Mouse (Mus musculus): Measurements from ENCODE around the gene 2210407C18Rik.

Gene 2210407C18Rik

DNA sequence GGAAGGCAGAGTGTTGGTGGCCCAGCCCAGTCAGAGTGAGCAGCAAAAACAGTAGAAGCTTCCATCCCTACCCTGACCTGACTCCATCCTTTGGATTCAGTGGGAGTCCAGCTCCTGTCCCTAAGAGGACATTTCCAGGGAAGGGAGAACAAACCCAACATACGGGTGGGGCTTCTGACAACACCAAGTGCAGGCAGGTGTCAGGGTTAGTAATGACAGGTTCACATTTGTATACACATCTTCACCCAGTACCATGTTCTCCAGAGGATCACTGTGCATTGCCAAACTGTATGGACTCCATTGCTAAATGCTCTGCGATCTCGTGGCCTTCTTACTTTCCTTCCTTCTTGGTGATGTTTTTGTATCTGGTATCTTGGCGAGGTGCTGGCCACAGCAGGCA is at the start of gene 2210407C18Rik:
Gene 2210407C18Rik, minus strand, starts transcription at position 101 of the 400 bp plus-strand sequence.
- DNase-seq: no peak

DNA sequence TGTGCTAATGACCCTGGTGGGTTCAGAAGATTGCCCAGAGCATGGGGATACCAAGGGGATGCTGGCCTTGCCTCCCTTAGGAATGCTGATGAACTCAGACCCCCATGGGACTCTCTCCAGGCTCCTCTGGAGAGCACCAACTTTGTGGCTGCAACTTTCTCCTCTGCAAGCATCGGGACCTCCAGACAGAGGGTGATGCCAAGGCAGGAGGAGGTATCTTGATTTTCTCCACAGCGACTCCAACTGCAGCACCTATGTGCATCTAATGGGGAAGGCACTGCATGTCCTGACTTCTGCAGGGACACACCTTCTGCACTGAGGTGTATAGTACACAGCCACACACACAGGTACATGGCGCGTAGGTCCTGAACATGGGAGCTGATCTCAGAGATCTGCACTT is 42.7 kb upstream of the 2210407C18Rik start, which contains the start of gene Olfr322:
Gene Olfr322, plus strand, starts transcription at position 187 of the 400 bp plus-strand sequence.
- no peak for DNase-seq

DNA sequence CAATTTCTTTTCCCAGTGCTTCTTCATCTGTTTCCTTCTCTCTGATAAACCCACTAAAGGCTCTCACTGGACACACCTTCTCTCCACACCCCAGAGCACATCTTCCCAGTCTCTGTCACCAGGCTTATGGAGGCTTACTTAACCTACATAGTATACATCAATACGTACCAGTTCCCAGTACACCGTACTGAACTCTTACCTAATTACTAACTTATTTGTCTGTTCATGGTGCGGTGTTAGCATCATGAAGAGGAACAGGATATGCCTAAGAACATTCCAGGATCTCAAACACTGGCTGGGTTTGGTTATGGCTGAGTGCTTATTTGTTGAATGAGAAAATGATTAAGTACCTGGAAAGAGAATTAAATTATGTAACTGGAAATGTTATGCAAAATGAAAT is 39.3 kb upstream of the 2210407C18Rik start:
- DNase-seq: no peak

DNA sequence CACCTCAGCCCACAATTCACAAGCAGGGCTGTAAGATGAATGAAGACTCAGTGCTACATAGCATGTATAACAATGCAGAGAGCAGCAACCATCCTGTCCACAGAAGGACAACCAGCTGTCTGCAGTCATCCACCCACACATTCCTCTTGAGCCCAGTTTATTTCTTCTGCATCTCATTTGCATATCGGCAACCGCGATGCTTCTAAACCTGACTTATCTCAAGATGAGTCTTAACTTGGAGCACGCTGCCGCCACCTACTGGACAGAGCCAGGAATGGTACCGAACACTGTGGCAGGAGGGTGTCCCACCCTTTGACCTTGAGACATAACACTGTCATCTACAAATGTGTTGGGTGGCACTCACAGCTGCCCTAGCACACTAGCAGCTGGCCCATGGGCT is 27.5 kb upstream of the 2210407C18Rik start:
- DNase-seq: peak; percentile 18

DNA sequence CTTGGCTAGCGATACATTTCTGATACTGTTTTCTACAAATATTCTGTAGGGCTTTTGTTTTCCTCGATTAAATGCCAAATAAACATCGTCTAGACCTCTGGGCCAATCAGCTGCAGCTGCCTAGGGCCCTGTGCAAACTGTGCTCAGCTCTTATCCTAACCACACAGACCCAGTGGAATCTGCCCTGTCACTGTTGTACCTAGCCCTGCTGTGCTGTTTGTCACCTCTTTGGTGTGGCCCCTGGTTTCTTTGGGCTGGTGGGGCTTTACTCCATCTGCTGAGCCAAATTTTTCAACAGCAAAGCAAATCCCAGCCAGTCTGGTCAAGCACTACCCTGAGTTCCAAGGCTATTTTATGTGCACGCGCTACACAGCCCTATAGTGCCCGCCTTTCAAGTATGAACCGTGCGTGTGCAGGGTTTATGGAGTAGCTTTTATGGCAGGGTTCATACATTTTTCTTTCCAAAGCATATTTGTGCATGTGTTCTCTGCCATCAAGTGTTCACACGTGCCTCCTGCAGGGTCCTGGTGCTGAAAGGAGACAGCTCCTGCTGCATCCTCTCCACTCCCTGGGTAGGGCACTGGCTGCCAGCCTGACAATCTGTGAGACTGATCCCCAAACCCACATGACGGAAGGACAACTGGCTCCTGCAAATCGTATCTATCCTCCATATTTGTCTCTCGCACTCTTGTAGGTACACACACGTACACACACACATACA is 25.9 kb upstream of the 2210407C18Rik start:
- DNase-seq: no peak

DNA sequence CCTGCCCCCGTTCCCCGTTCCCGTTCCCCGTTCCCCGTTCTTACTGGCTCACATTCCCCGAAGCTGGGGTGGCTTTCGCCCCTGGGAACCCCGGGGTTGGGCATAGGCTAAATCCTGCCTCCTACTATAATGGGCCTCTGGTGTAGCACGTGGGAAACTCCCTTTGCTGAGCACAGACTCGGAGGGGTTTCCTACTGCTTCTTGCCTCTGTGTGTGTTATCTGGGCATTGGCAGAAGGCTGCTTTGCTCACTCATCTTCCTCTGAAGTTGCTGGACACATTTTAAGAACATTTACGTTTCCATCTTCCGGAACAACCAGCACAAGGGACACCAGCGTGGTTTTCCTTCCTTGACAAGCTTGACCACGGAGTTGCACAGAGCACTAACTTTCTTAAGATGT is 25.2 kb upstream of the 2210407C18Rik start:
- no peak for DNase-seq

DNA sequence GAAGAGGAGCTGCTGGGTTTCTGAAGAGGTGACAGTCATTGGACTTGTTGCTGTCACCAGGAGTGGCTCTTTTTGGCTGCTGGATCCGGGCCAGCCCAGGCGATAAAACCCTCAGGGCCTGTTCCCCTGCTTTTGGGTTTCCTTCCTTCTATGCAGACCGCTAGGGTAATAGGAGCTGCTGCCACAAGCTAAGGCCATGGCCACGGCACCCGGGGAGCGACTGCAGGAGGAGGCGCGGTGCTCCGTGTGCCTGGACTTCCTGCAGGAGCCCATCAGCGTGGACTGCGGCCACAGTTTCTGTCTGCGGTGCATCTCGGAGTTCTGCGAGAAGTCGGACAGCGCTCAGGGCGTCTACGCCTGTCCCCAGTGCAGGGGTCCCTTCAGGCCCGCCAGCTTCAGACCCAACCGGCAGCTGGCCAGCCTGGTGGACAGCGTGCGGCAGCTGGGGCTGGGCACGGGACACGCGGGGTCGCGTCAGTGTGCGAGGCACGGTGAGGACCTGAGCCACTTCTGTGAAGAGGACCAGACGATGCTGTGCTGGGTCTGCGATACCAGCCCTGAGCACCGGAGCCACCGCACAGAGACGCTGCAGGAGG is 24.5 kb upstream of the 2210407C18Rik start, which contains the start of gene Trim58:
Gene Trim58, plus strand, starts transcription at position 194 of the 596 bp plus-strand sequence.
- no peak for DNase-seq

DNA sequence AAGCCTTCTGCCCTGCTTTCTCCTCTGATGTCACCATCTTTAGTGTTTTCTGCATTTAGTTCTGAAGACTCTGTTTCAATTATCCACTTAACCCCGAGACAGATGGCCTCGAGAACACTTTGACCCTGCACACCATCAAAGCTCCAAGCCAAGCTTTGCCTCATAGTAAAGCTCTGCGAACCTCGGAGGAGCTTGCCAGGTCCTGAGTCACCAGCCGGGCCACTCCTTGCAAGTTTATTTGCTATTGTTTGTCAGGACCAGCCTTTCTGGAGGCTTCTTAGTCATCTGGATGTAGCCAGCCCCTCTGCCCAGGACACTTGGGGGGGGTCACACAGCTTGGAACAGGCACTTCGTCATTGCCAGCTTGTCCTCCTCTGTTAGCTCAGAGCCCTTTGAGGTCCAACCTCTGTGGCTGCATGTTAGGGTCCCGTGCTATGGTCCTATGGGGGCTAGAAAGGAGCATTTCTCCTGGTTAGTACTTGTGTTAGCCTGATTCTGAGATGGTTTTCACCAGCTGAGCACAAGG is 22.4 kb upstream of the 2210407C18Rik start:
- DNase-seq: no peak

DNA sequence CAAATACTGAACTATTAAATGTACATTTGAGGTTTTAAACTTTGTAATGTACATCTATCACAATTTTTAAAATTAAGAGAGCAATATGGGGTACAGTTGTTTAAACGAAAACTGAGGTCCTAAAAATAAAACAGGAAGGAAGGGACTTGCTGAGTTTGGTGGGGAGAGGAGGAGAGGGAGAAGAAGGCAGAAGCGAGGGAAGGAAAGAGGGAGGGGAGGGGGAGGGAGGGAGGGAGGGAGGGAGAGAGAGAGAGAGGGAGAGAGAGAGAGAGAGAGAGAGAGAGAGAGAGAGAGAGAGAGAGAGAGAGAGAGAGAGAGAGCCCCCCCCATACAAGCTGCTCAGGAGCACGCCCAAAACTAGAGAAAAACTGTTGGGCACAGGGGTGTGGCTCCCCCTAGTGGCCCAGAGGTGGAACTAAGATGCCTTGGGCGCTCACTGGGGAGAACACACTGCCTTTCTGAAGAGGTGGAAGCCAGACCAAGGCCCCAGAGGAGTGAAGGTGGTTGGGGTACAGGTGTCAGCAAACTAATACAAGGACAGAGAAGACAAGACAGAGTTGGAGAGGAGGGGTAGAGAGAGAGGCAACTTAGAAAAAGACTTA is 20.6 kb upstream of the 2210407C18Rik start:
- no peak for DNase-seq

DNA sequence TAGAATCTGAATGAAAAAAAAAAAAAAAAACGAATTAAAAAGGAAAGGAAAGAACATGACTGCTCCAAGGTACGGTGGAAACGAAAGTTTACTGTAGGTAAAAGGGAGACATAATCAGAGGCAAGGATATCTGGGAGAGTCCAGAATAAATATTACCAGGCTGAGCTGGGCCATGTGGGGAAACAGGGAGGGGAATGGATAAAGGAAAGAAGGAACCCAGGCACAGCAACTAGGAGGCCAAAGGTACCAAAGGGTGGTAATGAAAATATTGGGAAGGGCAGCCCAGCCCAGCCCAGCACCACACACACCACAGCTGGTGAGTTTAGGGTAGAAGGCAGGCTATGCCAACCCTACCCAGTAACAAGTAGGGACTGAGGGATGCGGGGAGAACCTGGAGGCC is 19.0 kb upstream of the 2210407C18Rik start:
- no peak for DNase-seq

DNA sequence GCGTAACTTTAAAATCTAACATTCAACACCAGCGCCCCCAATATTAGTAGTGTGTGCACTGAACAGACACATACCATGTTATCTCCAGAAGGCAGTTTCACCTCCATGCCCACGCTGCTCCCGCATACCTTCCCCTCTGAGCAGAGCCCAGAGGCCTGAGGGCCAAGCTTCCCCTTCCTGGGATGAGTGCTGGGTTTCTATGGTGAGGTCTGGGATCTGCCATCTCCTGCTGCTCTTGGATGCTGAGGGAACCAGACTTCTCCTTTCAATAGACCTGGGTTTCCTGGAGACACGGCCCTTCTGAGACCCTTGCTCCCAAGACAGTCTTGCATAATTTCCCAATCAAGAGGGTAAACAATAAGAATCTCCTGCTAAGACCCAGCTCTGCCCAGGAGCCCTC is 14.5 kb upstream of the 2210407C18Rik start, which contains the start of gene Olfr323:
Gene Olfr323, minus strand, starts transcription at position 101 of the 400 bp plus-strand sequence.
- no peak for DNase-seq

DNA sequence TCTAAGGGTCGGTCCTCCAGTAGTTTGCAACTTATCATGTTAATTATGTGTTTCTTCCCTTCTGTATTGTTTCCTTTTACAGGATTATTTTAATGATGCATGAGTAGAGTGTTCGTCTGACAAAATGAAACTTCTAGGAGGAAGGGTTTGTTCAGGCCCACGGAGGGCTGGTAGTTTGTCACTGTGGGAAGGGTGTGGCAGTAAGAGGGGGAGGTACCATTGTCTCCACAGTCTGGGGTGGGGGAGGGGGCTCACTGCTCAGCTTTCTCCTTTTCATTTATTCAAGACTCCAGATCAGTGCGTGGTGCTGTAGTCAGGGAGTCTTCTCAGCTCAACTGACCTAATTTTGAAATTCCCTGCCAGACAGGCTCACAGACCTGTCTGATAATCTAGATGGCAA is 10.3 kb upstream of the 2210407C18Rik start:
- no peak for DNase-seq

DNA sequence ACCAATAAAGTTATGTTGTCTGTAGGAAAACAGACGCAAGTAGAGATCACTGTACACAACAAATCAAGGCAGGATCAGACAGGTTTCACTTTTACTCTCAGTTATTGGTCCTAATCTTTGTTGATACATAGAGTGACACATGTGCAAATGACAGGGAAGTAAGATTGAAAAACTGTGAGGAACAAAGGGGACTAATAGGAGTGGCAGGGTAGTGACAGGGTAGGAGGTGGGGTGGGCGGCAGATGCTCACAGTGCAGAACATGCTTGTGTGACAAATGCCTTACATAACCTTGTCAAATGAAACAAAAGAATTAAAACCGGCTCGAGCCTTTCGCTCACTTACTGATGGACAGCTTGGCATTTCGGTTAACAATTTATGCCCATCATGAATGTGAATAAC is 2.9 kb upstream of the 2210407C18Rik start:
- peak; percentile 44 for DNase-seq

DNA sequence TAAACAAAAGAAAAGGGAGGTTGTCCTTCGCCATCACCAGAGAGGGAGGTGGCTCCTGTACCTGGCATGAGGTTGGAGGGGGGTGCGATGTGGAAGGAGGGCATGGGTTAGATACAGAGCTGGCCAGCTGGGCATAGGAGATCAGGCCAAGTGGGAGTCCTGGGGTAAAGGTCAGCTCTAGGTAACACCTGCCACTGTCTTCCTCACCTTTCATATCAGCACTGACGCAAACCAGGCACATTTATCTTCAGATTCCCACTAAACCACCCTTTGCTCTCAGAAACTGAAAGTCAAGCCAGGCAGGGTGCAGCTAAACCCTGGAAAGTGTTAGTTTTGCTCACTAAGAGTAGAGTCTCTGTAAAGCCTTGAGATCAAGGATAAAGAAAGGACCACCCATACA is 2.5 kb upstream of the 2210407C18Rik start:
- no peak for DNase-seq

DNA sequence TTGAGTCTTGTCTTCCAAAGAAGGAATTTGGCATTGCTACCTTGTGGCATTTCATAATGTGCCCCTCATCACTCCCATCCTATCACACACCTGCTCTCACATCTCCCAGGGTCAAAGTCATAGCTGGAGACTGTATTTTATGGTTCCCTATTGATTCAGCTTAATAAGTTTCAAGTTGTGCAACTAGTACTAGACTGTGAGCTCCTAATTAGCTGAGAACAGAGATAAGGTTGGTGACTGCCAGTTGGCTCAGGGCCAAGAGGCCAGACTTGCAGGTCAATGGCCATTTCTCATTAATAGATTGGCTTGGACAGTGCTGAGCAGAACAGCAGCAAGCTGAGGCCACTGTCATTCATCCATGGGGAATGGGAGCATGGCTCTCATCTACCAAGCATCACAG is 1.3 kb downstream of the 2210407C18Rik start:
- no peak for DNase-seq

DNA sequence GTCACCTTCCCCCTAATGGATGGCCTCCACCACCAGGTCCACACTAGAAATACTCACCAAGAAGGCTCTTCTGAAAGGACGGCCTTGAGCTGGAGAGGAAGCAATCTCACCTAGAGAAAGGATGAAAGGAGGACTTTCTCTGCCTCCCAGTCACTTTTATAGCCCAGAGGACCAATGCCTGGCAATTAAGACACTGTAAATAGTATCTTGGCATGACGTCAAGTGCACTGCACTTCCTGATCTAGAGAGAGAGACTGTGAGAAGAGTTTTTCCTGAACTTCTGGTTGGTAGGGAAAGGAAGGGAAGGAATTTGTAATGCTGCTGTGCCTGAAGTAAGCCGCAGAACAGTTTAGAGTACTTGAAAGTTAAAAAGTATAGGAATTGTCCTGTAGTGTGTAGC is 2.5 kb downstream of the 2210407C18Rik start:
- DNase-seq: no peak

DNA sequence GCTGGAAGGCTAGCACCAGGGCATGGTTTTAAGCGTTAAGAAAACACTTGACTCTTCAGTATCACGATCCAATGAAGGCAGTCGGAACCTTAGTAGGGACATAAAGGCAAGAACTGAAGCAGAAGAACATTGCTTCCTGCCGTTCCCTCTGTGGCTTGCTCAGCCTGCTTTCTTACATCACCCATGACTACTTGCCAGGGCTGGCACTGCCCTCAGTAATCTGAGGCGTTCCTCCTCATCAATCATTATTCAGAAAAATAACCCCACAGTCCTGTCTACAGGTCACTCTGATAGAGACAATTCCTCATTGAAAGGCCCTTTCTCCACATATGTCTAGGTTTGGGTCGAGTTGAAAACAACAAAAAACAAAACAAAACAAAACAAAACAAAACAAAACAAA is 8.8 kb downstream of the 2210407C18Rik start:
- DNase-seq: no peak

DNA sequence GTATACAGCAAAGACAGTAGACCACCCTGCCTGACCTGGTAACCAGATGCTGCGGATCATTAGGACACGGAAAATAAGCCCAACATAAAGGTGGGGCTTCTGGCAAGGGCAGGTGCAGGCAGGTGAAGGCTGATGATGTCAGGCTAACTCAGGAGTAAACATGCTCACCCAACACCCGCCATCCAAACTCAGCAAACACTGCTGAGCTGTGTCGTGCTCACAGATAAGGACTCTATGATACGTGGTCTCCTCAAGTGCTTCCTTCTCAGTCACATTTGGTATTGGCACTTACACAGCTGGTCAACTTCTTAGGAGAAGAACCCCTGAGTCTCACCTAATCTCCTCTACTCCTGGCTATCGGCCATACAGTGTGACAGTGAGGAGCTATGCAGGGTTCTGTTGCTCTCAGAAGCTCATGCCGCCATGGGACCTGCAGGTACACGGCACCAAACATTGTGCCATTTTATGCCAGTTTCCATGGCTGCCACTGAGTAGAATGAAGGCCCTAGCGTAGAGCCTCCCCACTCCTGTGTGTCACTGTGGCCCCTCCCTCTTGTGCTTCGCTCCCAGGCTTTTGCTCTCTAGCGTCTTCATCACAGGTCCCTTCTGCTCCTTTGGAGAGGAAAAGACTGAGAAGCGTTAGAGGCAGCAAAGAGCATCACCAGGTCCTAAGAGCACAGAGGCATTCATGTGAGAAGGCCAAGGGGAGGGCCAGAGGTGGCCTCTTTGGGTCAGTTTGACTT is 9.5 kb downstream of the 2210407C18Rik start:
- DNase-seq: no peak

DNA sequence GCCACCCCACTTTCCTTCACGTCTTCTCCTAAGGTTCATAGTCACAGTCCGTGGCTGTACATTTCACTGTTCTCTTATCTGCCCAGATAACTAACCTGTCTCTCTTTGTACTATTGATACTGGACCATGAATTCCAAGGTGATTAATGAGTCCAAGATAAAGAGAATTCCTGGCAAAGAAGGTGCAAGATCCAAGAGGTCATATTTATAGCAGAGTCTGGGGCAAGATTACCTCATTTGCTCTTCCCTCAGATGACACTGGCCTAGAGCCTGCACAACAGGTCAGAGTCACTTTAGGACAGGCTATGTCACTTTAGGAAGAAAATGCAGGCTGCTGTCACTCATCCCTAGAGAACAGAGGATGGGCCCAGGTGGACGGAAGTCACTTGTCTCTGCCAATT is 10.6 kb downstream of the 2210407C18Rik start:
- no peak for DNase-seq

DNA sequence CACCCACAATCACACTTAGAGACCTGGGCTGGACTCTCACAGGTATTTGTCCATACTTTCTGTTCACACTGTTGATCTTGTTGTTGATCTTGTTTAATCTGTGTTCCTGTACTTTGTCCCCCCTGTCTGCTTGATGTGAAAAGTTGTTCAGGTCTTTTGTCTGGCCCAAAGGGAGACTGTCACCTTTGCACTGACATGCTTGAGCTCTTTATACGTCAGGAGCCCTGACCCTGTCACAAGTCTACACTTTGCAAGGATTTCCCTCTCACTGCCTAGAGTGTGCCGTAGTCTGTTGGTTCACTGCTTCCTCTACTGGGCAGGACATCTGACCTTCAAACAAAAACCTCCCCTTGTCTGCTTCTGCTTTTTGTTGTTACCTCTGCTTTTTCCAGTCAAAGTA is 11.2 kb downstream of the 2210407C18Rik start:
- DNase-seq: no peak

DNA sequence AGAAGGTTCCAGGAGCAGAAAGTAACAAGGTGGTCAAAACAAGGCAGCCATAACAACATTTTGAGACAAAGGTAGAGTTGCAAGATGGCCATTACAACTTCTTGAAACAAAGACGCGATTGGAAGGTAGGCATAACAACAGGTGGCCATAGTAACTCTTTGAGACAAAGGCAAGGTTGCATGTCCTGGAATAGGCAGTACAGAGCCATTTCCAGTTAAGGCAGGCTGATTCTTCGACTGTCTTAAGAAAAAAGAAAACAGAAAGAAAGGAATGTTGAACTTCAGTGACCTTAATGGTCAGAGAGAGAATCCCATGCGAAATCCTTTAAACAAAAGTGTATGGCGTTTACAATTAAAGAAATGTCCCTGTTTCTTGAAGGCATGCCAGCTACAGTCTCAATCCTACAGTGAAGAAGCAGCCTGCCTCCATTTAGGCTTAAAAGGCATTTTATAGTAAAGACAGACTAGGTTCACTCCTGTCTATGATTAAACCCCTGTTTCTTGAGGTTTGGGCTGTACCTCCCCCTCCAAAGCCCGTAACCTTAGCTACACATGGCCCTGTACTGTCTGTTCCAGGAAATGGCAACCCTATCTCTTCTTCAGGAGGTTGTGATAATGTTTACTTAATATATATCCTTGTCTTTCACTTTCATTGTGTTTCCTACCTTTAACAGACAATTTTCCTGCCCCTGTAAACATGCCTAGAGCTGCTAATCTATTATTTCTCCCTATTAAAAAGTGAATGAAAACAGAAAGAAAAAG is 12.9 kb downstream of the 2210407C18Rik start:
- no peak for DNase-seq

DNA sequence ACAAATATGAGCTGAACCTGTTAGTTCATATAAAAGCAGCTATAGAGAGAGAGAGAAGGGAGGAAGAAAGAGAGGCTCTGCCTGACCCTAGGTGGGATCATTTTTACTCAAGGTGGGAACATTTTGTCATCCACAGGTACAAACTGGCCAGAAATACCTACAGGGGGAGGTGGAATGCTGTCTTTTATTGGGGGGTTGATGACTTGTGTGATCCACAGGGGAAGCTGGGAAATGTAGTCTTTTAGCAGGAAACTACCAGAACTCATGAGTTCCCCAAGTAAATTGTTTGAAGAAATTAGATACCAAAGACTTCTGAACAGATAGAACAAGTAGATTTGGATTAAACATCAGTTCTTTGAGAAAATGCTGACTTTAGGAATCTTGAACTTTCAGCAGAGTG is 13.8 kb downstream of the 2210407C18Rik start:
- DNase-seq: no peak
